Mouse (Mus musculus) embryonic fibroblast, embryonic 13.5 days (primary cell): Measurements from ENCODE around the gene Qdpr. TPM values are rescaled to one million over a fixed set of nuclear protein-coding genes. Genes with fewer than 3 reads are reported as not detected.
"Not testable (repeated sequence)": the region's sequence is repeated elsewhere in the genome, so short reads cannot be mapped to it uniquely, and the experiment has no call there.

Source experiments
- H3K27ac ChIP-seq: 2 replicates; pipeline ENCODE4 v1.5.1; 2012; ENCODE audit warnings: low read length, control low read depth, inconsistent platforms; ENCODE audit not compliant: insufficient read depth
- H3K4me1 ChIP-seq: 2 replicates; pipeline ENCODE4 v1.6.1; 2011; ENCODE audit warnings: low read length; ENCODE audit not compliant: control insufficient read depth, insufficient read depth
- H3K4me3 ChIP-seq: 2 replicates; pipeline ENCODE4 v1.5.1; 2011; ENCODE audit warnings: mild to moderate bottlenecking, control low read depth, low read length; ENCODE audit not compliant: insufficient read depth
- CTCF ChIP-seq: IDR thresholded peaks from 2 replicates; pipeline ENCODE4 v1.5.1; 2011; ENCODE audit warnings: mild to moderate bottlenecking, control low read depth, low read length, moderate library complexity, borderline replicate concordance; ENCODE audit not compliant: insufficient read depth
- POLR2A ChIP-seq: IDR thresholded peaks from 2 replicates; pipeline ENCODE4 v1.6.1; 2011; ENCODE audit warnings: low read depth, mild to moderate bottlenecking, control low read depth, low read length, moderate library complexity
- polyA plus RNA-seq: library from polyadenylated mRNA; stranded (reverse); fragments of >200 nt; gene quantifications from 2 replicates; pipeline ENCODE4 v1.2.4, GENCODE M21; 2011; ENCODE audit warnings: low read depth; ENCODE audit not compliant: missing spikeins, insufficient read length

The Qdpr gene
- polyA plus RNA-seq, 1 experiment = 49.1 TPM

- no peak for TF ChIP-seq POLR2A
- no peak for TF ChIP-seq CTCF
- Histone ChIP-seq H3K27ac (no peak overlapping the region), H3K4me3 (no peak overlapping the region), H3K4me1 (no peaks in the 10 kb centered on the region)
Observed at GRCm38 (mm10) chr5:45435967-45436950, 13.8 kb downstream of the Qdpr start.

GRCm38 (mm10) chr5:45427891-45428290 lies 22.1 kb downstream of the Qdpr start:
- Histone ChIP-seq H3K4me1 (no peaks in the 10 kb centered on the region), H3K27ac (no peak overlapping the region), H3K4me3 (no peak overlapping the region)
- no peak for TF ChIP-seq POLR2A
- no peak for TF ChIP-seq CTCF

GRCm38 (mm10) chr5:45426416-45427034 lies 23.5 kb downstream of the Qdpr start:
- Histone ChIP-seq H3K4me3 (no peak overlapping the region), H3K27ac (no peak overlapping the region), H3K4me1 (no peaks in the 10 kb centered on the region)
- TF ChIP-seq POLR2A = no peak
- TF ChIP-seq CTCF = no peak

- not testable (repeated sequence) for H3K27ac ChIP-seq, H3K4me3 ChIP-seq, H3K4me1 ChIP-seq
Observed at GRCm38 (mm10) chr5:45425771-45426170, 24.3 kb downstream of the Qdpr start.

- Histone ChIP-seq H3K27ac (no peak overlapping the region), H3K4me1 (no peaks in the 10 kb centered on the region), H3K4me3 (no peak overlapping the region)
- TF ChIP-seq CTCF (peak; percentile 64; the same call in 1 of the 2 replicates), POLR2A (no peak)
Observed at GRCm38 (mm10) chr5:45424021-45424886, 25.8 kb downstream of the Qdpr start.

- no peak overlapping the region for H3K4me3 ChIP-seq
- no peak overlapping the region for H3K27ac ChIP-seq
- no peaks in the 10 kb centered on the region for H3K4me1 ChIP-seq
- no peak for TF ChIP-seq POLR2A
- TF ChIP-seq CTCF = no peak
Observed at GRCm38 (mm10) chr5:45421881-45422844, 27.9 kb downstream of the Qdpr start.

- Histone ChIP-seq H3K27ac (no peak overlapping the region), H3K4me1 (no peaks in the 10 kb centered on the region), H3K4me3 (no peak overlapping the region)
- TF ChIP-seq CTCF (peak; percentile 60; the same call in 1 of the 2 replicates), POLR2A (no peak)
Observed at GRCm38 (mm10) chr5:45419841-45420638, 30.0 kb downstream of the Qdpr start.

- Histone ChIP-seq H3K4me3 (no peak overlapping the region), H3K27ac (no peak overlapping the region), H3K4me1 (no peaks in the 10 kb centered on the region)
- TF ChIP-seq POLR2A = no peak
- no peak for TF ChIP-seq CTCF
Observed at GRCm38 (mm10) chr5:45417859-45418443, 32.1 kb downstream of the Qdpr start.
